Mouse (Mus musculus) thymus, postnatal 36 days (tissue): ENCODE measurements around the gene Nt5e.
A peak's percentile ranks its signal among the peaks of the same experiment; 100 is the strongest.

Experiments
- DNase-seq, 2 experiments: peaks; one replicate each; pipeline ENCODE4 v3.0.0; 2022; ENCODE audit warnings: mixed read lengths in 2 of 2

The Nt5e gene

GRCm38 (mm10) chr9:88398461-88398860 is 71.5 kb downstream of the Nt5e start:
- no peak for DNase-seq

- peak; percentile 12 to 28 for DNase-seq
Observed at GRCm38 (mm10) chr9:88404088-88404487, 77.1 kb downstream of the Nt5e start.

- no peak for DNase-seq
Observed at GRCm38 (mm10) chr9:88404515-88404914, 77.5 kb downstream of the Nt5e start.

GRCm38 (mm10) chr9:88409978-88410377 is 83.0 kb downstream of the Nt5e start:
- DNase-seq: no peak

- DNase-seq: no peak
Observed at GRCm38 (mm10) chr9:88416752-88417151, 89.8 kb downstream of the Nt5e start.
